Mouse (Mus musculus): Measurements from ENCODE around the gene Pi4ka.

GRCm38 (mm10) chr16:17324745-17325144 lies 81.4 kb downstream of the Pi4ka start:
- TF ChIP-seq ZC3H11A (IDR thresholded peaks at IDR 0.05; ENCODE audit: borderline replicate concordance, low read depth, low read length) (no peak), HCFC1 (IDR thresholded peaks at IDR 0.05; ENCODE audit: borderline replicate concordance, insufficient read depth, low read length) (no peak), ZNF384 (IDR thresholded peaks at IDR 0.05; ENCODE audit: low read depth, low read length) (no peak), MAFK (IDR thresholded peaks at IDR 0.05; ENCODE audit: insufficient read depth, low read depth, low read length) (no peak)
